Comparison of ENCODE assay signal across 8 mouse cellular contexts in genomic region chr3:95993881-95994280, GRCm38 (mm10). TPM values are rescaled to one million over a fixed set of nuclear protein-coding genes. Genes with fewer than 3 reads are reported as not detected.
A peak's percentile ranks its signal among the peaks of the same experiment; 100 is the strongest.
DNase-seq lines count a peak whose midpoint lies in the region; ATAC-seq and TF ChIP-seq lines count a peak whose summit lies in the region.

No protein-coding gene starts in this region.

- peak overlapping the region; percentile 99; the same call in 1 of the 2 replicates for H3K27ac ChIP-seq in forebrain, embryonic 14.5 days (ENCODE audit: low read depth, low read length)
- peak overlapping the region; percentile 98 for H3K27ac ChIP-seq in lung, embryonic 14.5 days (ENCODE audit: low read depth)
- peak overlapping the region; percentile 95 for H3K27ac ChIP-seq in stomach, embryonic 15.5 days

- intact Hi-C loops in gastrocnemius, postnatal 36 days (cut with DNase I): no loop called here

- 34% methylated on average over 4 of the region's 4 CpGs for WGBS in forebrain, embryonic 14.5 days
- 24% methylated on average over 4 of the region's 4 CpGs for WGBS in lung, embryonic 14.5 days
- WGBS in stomach, embryonic 15.5 days: 25% methylated on average over 4 of the region's 4 CpGs

- peak overlapping the region; percentile 78 for H3K4me3 ChIP-seq in forebrain, embryonic 14.5 days (ENCODE audit: low read depth, low read length)
- peak overlapping the region; percentile 73 for H3K4me3 ChIP-seq in lung, embryonic 14.5 days (ENCODE audit: low read depth, low read length)
- peak overlapping the region; percentile 74 for H3K4me3 ChIP-seq in stomach, embryonic 15.5 days (replicated peaks)

- peaks cover 28% of the 10 kb centered on the region for H3K4me1 ChIP-seq in forebrain, embryonic 14.5 days (ENCODE audit: control insufficient read depth, insufficient read depth, low read length)
- peaks cover 10% of the 10 kb centered on the region for H3K4me1 ChIP-seq in lung, embryonic 14.5 days (ENCODE audit: insufficient read depth)
- peaks cover 26% of the 10 kb centered on the region for H3K4me1 ChIP-seq in stomach, embryonic 15.5 days

- ATAC-seq in forebrain, embryonic 14.5 days: no peak
- no peak for ATAC-seq in lung, embryonic 14.5 days (ENCODE audit: insufficient read depth)
- ATAC-seq in stomach, embryonic 15.5 days (ENCODE audit: insufficient read depth, low FRiP score, low read depth): no peak

- peak; percentile 28 for DNase-seq in urinary bladder, postnatal 14 days (ENCODE audit: low spot score)
- DNase-seq in urinary bladder, postnatal 25 days (ENCODE audit: low spot score): no peak
- no peak for DNase-seq in forebrain, embryonic 14.5 days (ENCODE audit: low spot score)
- peak; percentile 16 for DNase-seq in induced T-regulatory cell, adult 2 months (ENCODE audit: low read depth)
- DNase-seq in lung, embryonic 14.5 days: peak; percentile 44
- no peak for DNase-seq in gastrocnemius, postnatal 36 days
- no peak for DNase-seq in right cerebral cortex, postnatal 4 days

- TF ChIP-seq CTCF in lung, embryonic 14.5 days (IDR thresholded peaks at IDR 0.05; ENCODE audit: low read depth): peak; percentile 14; the same call in 1 of the 2 replicates

- H3K9ac ChIP-seq in forebrain, embryonic 14.5 days (ENCODE audit: low read length): peak overlapping the region; percentile 99
- peak overlapping the region; percentile 92 for H3K9ac ChIP-seq in lung, embryonic 14.5 days
- 0 out of 2 replicates have a peak overlapping the region, but pooled peaks have one; percentile 2 for H3K9ac ChIP-seq in stomach, embryonic 15.5 days

- H3K9me3 ChIP-seq in forebrain, embryonic 14.5 days (replicated peaks; ENCODE audit: control insufficient read depth, low read length): no peaks in the 10 kb centered on the region
- no peaks in the 10 kb centered on the region for H3K9me3 ChIP-seq in lung, embryonic 14.5 days (ENCODE audit: low read depth, low read length)
- H3K9me3 ChIP-seq in stomach, embryonic 15.5 days: no peaks in the 10 kb centered on the region

- no peaks in the 10 kb centered on the region for H3K27me3 ChIP-seq in forebrain, embryonic 14.5 days (replicated peaks; ENCODE audit: control insufficient read depth, insufficient read depth, low read length)
- no peaks in the 10 kb centered on the region for H3K27me3 ChIP-seq in lung, embryonic 14.5 days (ENCODE audit: insufficient read depth, low read length)
- H3K27me3 ChIP-seq in stomach, embryonic 15.5 days (replicated peaks): no peaks in the 10 kb centered on the region

- H3K4me2 ChIP-seq in forebrain, embryonic 14.5 days (ENCODE audit: low read length): peak overlapping the region; percentile 65
- H3K4me2 ChIP-seq in lung, embryonic 14.5 days: peak overlapping the region; percentile 73
- H3K4me2 ChIP-seq in stomach, embryonic 15.5 days: peak overlapping the region; percentile 81

- peaks cover 40% of the 10 kb centered on the region for H3K36me3 ChIP-seq in forebrain, embryonic 14.5 days (ENCODE audit: control insufficient read depth, insufficient read depth, low read length)
- H3K36me3 ChIP-seq in lung, embryonic 14.5 days (ENCODE audit: insufficient read depth): peaks cover 40% of the 10 kb centered on the region
- peaks cover 17% of the 10 kb centered on the region; the same call in 1 of the 2 replicates for H3K36me3 ChIP-seq in stomach, embryonic 15.5 days

RNA-seq across cellular contexts. Expression of gene Plekho1, which starts 1.9 kb away (rescaled TPM):
- polyA plus RNA-seq in forebrain, embryonic 14.5 days (2014; fragmentation: Nextera tagmentation; extraction: Ambion mirVana): 67.4 and 75.6 TPM in 2 replicates
- polyA plus RNA-seq in lung, embryonic 14.5 days (2014; fragmentation: Nextera tagmentation; extraction: Ambion mirVana): 36.7 and 37.0 TPM in 2 replicates
- 30.9 and 33.2 TPM in 2 replicates for polyA plus RNA-seq in stomach, embryonic 15.5 days (2015; fragmentation: Nextera tagmentation; extraction: Ambion mirVana)
- total RNA-seq in gastrocnemius, postnatal 36 days (2021): 10 to 100 TPM; 17.6 to 23.6 TPM

Comparison
In these comparisons a context has a peak if more than half of its experiments do, and no peak if none do; other contexts are left out.
1. DNase-seq: peak in urinary bladder, postnatal 14 days (single experiment), induced T-regulatory cell, adult 2 months (single experiment) and lung, embryonic 14.5 days (single experiment); none in urinary bladder, postnatal 25 days (single experiment), forebrain, embryonic 14.5 days (single experiment), gastrocnemius, postnatal 36 days (0 of 2) and right cerebral cortex, postnatal 4 days (single experiment).
2. H3K9ac ChIP-seq: peak in every context shown above with its lines; median percentile 99 in forebrain, embryonic 14.5 days; 92 in lung, embryonic 14.5 days; 2 in stomach, embryonic 15.5 days.
3. Peak in every context shown above with its lines, with median percentiles within 50 percentile points of each other: H3K27ac ChIP-seq, H3K4me2 ChIP-seq and H3K4me3 ChIP-seq.